Mouse (Mus musculus): ENCODE results near the gene Adat2.

DNA sequence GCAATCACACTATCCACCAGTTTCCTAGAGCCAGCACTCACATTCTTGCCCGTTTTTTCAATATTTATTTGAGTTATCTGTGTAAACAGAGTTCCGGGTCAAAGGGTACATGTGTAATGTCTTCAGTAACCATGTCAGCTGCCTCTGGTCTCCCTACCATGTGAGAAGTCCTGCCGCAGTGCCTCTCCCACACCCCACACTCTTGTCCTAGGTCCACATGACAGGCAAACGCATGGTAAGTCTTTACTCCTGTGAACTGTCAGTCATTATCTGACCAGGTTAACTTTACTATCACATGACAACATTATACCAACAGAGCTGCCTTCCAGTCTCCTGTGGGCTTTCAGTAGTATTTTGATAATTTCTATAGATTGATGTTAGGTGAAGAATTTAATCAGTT lies 24.5 kb upstream of the Adat2 start:
- TF ChIP-seq USF1 (IDR thresholded peaks at IDR 0.05; ENCODE audit: low read depth) (no peak), CTCF (IDR thresholded peaks at IDR 0.05; ENCODE audit: control insufficient read depth, insufficient read depth, insufficient read length) (no peak), MYOD1 (IDR thresholded peaks at IDR 0.05; ENCODE audit: control insufficient read depth, insufficient read length, low read depth) (no peak), MAX (IDR thresholded peaks at IDR 0.05) (no peak)

Data from C2C12 (cell line).